Mouse (Mus musculus) spleen, postnatal 10 days (tissue): ENCODE measurements around the gene Creb3l4.

ENCODE experiments used
- DNase-seq, 2 experiments: peaks; one replicate each; pipeline ENCODE4 v3.0.0; 2021 to 2022; ENCODE audit warnings: low spot score in 2 of 2

Creb3l4 gene

DNA sequence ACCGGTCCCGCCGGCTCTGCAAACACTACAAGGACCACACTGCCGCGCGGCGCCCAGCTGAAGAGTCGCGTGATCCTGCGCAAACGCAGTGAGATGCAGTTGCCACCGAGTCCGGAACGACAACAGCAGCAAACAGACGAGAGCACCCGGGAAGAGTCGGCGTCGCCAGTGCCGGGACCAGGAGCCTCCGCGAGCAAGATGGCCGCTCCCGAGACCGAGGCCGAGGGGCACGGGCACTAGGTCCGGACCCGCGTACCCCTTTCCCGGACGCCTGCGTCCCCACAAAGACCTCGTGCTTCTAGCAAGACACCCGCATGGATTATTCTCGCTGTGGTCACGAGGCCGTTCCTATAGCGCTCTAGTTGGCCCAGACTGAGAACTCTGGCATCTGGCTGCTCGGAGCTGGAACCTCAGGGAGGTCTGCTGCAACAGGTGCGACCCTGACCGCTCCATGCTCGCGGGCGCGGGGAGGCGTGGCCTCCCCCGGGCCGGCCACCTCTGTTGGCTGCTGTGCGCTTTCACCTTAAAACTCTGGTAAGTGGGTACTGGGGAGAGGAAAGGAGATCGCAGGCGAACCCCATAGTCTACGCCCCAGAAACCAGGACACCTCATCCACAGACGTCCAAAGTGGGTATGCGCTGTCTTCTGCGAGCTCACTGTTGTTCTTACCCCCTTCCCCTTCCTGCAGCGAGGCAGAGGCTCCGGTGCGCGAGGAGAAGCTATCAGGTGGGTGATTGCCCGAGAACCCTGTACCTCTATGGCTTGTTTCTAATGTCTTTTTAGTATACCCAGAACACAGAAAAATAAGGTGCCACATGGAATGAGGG, 11.6 kb downstream of the Creb3l4 start, which contains the start of gene Jtb:
Gene Jtb, plus strand, starts transcription at position 91 of the 827 bp plus-strand sequence.
- DNase-seq = peak; percentile 70 to 90

DNA sequence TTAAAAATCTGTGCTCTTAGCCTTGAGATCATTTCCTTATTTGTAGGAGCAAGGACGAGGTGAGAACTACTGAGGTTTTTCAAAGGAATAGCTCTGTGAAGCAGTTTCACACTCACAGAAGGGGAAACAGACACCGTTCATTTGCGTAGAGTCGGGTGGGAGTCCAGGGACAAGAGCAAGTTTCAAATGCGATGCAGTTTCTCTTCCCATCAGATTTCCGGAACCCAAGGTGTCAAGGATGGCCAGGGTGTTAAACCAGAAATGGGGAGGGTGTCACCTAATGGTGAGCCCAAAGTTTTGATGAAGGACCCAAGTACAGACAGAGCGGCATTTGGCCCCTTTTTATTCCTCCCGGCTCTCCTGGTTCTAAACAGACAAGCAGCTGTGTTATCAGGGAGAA, 12.2 kb downstream of the Creb3l4 start:
- peak in 1 of 2 experiments; percentile 29 for DNase-seq

DNA sequence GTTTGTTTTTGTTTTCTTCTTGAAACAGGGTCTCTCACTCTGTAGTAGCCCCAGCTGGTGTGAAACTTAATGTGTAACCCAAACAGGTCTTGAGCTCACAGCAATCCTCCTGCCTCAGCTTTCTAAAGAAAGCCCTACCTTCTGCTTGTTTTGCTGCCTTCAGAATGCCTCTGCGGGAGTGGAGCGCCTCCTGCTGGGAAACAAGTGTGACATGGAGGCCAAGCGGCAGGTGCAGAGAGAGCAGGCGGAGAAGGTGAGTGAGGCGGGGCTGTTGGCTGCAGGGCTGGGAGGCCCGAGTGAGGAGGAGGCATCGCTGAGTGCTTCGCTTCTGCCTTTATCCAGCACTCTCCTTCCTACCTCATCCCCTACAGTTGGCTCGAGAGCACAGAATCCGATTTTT, 19.0 kb downstream of the Creb3l4 start:
- no peak for DNase-seq

DNA sequence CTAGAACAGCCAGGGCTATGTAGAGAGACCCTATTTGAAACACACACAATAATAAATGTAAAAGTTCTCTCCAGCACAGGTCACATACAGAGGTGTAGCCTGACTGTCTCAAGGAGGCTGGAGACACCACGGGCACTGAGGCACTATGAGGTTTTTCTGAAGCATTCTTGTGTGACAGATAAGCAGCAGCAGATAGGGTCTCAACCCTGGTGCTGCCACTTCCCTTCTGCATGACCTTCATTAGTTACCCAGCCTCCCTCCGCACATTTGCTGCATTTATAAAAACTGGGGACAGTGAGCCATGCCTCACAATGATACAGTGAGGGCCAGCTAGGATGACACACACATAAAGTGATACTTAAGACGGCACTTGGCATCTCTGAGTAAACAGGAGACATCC, 20.4 kb downstream of the Creb3l4 start:
- DNase-seq = no peak

DNA sequence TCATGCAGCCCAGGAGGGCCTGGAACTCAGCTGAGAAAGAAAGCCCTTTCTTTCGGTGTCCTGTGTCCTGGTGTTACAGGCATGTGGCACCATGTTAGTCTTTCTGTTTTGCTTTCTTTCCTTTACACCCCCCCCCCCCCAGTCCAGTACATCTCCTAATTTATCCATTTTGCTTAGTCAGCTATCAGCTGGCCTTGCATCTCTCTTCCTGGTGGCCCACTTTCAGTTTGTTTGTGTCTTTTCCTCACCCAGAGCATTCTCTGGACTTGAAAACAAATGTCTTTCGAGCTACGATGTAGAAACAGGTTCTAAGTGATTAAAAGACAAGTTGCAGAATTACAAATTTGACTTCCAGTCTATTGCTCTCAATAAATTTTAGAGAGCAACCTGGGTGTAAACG, 20.9 kb downstream of the Creb3l4 start:
- DNase-seq = no peak

DNA sequence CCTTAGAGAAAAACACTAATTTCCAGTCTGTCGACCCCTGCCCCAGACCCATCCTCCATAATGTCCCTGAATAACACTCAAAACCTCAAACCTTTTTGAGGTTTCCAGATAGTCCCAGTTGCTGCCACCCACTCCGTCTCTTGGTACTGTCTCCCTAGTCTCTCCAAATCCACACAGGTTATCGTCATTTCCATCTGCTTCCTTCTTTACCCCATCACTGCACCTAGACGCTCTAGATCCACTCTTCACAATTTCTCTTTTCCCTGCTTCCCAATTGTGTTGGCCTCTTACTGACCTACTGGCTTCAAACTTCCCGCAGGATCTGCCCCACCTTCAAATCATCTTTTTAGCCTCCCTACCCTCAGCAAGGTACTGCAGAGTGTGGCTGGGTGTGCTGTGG, 22.2 kb downstream of the Creb3l4 start:
- DNase-seq = no peak

DNA sequence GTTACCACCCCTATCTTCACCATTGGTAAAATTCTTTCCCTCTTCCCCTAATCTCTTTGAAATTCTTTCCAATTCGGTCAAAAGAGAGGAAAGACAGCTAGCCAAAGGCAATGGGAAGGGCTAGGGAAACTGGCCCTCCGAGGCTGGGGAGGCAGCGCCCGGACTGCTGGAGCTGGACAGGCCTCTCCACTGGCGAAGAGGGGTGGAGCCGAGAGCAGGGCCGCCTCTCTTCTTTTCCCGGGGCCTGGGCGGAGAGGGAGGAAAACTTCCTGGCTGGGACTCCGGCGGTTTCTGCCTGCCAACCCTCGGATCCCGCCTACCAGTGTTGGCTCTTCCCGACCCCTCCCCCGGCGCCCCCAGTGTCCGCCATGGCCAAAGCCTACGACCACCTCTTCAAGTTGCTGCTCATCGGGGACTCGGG, 22.8 kb downstream of the Creb3l4 start:
- peak; percentile 37 to 51 for DNase-seq

DNA sequence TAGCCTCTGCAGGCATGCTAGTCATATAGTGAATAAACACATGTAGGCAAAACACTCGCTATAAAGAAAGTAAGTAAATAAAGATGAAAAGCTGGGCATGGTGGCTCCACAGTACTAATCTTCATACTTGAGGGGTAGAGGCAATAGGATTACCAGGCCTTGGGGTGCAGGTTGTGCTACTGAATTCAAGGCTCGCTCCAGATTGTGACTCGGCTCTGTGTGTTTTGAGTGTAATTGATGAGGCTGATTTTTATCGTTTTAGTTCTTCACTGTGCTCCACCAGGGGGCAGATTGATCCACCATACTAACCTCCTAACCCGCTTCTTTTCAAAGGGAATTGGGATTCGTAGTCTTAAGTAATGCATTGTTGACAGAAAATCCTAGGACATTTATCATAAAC, 23.2 kb downstream of the Creb3l4 start:
- DNase-seq = peak in 1 of 2 experiments; percentile 64

DNA sequence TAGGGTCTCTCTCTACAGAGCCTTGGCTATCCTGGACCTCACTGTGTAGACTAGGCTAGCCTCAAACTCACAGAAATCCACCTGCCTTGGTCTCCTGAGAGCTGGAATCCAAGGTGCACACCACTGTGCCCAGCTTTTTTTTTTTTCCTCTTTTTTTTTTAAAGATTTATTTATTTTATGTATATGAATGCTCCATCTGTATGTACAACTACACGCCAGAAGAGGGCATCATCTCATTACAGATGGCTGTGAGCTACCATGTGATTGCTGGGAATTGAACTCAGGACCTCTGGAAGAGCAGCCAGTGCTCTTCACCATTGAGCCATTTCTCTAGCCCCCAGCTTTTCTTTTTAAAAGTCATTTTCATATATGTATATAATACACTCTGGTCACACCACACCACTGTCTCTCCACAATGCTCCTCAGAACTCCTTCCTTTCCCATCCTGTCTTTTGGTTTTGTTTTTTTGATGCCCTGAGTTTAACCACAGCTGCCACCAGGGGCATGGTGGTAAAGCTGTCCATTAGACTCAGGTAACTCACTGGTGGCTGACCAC, 27.4 kb downstream of the Creb3l4 start:
- no peak for DNase-seq

DNA sequence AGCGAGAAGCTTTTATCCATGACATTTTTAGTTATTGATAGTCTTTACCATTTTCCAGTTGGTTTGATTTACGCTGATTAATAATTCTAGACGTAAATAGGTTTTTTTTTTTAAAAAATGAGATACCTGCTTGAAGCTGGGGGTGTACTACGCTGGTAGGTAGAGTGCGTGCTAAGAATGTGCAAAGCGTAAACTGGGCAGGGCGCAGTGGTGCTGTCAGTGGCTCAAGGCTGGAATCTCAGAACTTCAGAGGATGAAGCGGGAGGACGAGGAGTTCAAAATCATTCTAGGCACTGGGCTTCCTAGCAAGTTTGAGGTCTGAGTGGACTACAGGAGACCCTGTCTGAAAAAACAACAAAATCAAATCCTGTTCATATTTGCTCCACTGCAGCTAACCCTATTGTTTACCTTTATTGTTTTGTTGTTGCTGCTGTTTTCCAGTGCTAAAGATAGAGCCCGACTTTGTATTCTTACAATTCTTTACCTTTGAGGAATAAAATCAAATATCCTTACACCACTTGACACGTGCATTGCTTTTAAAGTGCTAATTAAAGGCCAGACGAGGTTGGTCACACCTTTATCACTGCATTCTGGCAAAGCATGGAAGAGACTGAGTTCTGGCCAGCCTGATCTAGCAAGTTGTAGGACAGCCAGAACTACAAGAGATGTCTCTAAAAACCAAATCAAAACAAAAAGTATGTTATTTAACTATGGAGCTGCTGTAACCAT, 29.2 kb downstream of the Creb3l4 start:
- no peak for DNase-seq

DNA sequence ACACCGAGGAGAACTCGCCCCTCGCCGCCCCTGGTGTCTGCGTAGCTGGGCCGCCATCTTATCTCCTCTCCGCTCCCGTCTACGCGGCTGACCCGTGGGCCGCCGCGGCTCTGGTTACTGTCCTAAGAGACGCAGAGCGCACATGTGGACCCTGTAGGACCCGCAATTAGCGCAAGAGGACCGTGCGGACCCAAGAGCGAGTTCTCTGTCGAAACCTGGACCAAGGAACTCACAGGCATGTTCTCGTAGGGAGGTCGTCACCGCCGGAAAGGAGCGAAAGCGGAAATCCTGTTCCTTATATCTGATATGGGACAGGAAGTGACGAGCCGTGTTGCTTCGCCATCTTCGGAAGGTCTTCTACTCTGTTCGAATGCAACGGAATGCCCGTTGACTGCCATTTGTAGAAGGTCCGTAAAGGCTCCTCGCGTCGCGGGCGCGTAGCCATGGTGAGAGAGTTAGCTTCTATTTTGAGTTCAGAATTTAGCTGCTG, 29.9 kb downstream of the Creb3l4 start, which contains the start of the genes Rps27 and Rab13:
Gene Rps27, minus strand, starts transcription at position 275 of the 490 bp plus-strand sequence.
Gene Rab13, plus strand, starts transcription at position 319 of the 490 bp plus-strand sequence.
- DNase-seq = peak; percentile 87 to 90

DNA sequence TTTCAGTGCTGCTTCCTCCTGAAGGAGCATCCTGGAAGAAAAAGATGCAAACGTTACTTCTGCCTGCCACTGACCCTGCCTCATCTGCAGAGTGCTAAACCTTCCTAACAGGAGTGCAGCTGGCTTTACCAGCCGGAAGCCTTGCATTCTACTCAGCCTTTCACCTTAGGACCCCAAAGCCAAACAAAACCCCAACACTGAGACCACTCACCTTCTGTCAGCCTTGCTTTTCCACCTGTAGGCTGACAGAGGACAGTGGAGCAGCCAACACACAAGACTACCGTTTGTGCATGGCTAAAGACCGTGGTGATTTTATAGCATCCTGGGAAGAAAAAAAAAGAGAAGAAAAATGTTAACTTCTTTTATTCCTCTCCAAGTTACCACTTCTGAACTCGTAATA, 30.6 kb downstream of the Creb3l4 start:
- DNase-seq = no peak

DNA sequence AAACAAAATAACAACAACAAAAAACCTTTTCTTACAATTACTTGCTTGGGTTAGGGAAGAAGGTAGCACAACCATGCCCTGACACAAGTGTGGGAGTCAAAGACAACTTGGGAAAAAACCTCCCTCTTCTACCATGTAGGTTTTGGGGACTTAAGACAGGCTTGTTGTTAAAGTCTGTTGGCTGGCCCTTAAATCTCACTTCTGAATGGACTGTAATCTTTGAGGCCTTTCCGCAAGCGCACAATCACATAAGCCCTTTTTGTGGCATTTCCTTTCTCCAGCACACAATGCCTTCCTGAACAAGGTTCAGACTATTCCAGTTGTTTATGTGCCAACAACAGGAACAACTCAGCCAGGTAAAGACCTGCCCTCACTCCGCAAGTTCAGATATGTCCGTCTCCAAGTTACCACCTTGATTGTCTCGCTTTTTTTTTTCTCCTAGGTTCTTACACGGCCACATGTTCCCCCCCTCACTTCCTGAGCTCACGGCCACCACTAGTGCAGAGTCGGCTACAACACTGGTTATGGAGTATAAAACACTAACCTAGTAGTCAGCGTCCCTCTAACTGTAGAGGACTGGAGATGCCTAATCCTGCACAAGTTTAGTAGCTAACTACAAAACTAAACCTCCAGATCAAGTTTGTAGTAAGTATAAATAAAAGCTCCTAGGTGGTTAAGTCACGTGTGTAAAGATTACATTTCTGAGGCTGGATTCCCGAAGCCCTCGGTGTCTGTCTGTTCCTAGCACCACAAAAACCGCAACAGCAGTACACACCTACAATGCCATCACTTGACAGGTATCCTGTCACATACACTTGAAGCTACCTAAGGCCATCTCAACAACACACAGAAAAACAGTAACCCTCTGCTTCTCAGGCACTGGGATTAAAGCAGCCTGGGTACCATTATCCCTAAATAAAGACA, 31.6 kb downstream of the Creb3l4 start:
- no peak for DNase-seq

DNA sequence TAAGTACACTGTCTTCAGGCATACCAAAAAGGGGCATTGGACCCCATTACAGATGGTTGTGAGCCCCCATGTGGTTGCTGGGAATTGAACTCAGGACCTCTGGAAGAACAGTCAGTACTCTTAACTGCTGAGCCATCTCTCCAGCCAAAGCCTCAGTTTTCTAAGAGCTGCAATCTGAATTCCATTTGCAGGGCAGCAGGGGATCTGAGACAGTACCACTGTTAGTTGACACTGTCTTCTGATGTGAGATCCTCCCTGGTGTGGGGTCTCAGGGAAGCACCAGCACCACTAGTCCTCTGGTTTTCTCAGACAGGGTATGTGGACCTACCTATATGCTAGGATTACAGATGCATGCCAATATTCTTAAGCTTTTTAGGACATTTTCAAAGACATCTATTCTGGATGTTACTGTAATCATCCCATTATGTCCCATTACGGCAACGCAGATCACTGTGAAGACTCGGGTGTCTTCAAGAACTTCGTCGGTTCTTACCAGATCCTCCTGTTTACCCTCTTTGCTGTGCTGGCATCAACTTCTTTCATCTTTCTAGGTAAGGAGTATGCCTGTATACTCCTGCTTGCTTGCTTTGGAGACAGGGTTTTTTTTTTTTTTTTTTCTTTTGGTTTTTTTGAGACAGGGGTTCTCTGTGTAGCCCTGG, 33.3 kb downstream of the Creb3l4 start:
- DNase-seq = no peak

DNA sequence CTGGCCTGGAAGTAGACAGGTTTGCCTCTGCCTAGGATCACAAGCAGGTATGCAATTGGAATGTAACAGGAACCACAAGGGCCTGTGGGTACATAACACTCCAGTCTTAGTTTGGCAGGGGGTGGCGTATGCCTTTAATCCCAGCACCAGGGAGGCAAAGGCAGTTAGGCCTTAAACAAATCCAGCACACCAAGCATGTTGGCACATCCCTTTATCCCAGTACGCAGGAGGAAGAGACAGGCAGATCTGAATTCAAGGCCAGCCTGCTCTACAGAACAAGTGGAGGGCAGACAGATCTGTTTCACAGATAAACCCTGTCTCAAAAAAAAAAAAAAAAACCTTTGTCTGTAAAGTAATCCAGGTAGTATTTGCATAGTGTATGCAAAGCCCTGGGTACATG, 34.6 kb downstream of the Creb3l4 start:
- DNase-seq = no peak

DNA sequence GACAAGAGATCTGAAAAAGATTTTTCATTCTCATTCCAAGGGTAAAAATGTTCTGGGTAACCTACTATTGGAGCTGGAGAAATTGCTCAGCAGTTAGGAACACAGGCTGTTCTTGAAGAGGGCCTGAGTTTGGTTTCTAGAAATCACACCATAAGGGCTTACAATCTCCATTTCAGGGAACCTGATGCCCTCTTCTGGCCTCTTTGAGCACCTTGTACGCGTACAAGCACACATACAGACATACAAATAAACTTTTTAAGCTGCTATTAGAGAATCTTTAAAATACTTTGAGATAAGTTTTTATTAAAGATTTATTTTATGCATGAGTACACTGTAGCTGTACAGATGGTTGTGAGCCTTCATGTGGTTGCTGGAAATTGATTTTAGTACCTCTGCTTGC, 38.7 kb downstream of the Creb3l4 start:
- DNase-seq = no peak

DNA sequence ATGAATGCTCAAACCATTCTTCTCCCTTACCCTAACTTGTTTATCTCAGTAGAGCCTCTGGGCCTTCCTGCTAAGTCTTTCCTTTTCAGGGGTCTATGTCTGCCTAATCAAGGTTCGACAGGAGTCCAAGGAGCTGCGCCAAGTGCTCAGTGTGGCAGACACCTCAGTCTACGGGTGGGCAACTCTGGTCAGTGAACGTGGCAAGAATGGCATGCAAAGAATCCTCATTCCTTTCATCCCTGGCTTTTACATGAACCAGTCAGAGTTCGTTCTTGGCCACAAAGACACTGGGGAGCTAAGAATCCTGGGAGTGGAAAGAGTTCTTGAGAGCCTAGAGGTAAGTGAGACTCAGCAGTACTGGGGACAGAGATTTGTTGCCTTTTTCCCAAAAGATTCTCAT, 39.7 kb downstream of the Creb3l4 start:
- DNase-seq = no peak

DNA sequence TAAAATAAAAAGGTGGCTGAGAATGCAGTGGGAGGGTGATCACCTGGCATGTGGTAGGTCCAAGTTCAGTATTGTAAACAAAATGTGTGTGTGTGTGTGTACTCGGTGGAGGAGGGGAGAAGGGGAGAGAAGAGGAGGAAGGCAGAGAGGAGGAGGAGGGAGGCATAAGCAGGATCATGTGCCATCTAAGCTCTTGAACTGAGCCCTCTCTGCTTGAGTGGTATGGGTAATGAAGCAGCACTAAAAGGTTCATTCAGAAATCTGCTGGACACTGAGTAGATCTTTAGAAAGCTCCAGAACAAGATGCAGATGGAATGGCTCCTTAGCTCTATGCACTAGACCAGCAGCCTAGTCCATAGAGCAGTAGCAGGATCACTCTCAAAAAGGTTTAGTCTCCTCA, 40.4 kb downstream of the Creb3l4 start:
- no peak for DNase-seq

DNA sequence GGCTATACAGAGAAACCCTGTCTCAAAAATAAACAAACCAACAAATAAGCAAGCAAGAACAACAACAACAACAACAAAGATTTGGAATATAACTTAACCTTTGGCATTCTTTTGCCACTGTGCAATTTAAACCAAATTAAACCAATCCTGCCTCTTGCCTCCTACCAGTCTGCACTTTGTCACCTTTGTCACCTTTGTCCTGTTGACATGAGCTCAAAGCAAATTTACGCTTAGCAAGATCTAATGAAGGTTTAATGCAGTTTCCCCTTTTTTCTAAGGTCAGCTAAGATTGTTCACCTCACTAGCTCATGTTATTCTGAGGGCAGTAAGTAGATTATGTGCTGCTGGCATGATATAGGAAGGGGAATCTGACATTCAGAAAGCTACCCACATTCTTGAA, 45.8 kb downstream of the Creb3l4 start:
- no peak for DNase-seq

DNA sequence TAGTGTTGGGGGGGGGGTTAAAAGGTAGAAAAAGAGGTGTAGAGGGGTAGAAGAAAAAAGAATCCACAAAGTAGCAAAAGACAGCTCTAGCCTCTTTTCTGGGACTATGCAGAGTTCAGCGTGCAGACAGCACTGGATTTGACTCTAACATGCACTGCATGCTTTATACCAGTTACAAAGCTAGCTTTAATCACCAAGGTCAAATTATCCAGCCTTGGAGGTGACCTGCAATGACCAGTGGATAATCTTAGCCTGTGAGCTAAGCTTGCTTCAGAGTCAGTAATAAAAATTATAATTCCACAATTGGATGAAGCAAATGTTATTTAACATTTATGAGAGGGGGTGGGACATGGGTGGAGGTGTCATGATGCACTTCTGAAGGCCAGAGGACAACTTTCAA, 47.7 kb downstream of the Creb3l4 start:
- no peak for DNase-seq

DNA sequence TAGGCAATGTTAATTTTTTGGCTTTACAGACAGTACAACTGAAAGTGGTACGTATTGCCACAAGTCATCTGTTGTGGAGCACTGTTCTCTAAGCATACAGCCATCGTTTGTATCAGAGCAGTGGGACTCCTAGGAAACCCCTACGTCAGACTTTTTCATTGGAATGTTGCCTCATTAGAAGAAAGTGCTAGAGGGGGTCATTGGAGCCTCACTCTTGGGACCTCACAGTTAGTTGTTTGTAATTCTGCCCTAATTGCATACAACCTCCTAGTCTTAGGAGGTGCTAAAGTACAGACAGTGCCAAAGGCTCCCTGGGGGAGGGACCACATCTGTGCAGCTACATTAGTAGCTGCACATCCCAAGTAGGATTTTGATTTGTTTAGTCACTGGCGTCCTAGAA, 48.6 kb downstream of the Creb3l4 start:
- no peak for DNase-seq
